Mouse (Mus musculus): Measurements from ENCODE around the gene Tnrc18. TPM values are rescaled to one million over a fixed set of nuclear protein-coding genes. Genes with fewer than 3 reads are reported as not detected.

The Tnrc18 gene
- total RNA-seq, 1 experiment from 2014 or later: 17.5 TPM

DNA sequence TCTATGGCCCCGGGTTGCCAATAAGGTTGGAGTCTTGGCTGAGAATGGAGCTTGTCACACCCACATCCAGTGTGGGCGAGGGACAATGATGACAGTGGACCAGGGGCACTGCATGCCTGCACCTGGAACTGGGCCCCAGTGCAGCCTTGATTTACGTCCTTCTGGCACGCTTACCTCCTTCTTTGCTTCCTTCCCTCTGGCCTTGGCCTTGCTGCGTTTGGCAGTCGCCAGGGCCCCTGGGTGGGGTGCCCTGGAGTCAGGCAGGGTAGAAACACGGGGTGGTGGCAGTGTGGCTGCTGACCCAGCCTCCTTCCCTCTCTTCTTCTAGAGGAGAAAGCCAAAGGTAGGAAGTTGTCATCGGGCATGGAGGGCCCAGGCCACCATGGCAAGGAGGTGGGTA lies 77.5 kb downstream of the Tnrc18 start:
- ATAC-seq (replicated peaks; ENCODE audit: low read depth, poor library complexity, severe bottlenecking): no peak

DNA sequence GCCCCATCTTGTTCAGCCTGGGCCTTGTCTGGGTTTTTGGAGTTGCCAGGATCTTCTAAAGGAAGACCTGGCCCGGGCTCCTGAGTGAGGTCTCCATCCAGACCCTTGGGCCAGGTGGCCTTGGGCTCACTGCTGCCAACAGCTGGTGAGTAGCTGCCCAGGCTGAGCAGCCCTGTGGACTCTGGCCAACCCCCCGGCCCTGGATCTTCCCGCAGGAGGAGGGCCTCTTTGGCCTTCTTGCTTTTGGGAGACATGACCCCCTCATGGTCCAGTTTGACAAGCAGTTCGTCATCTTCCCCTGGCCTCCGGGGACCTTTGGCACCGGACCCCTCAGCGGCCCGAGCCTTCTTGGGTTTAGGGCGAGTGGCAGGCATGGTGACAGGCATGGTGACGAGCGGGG lies 85.5 kb downstream of the Tnrc18 start:
- no peak for ATAC-seq (replicated peaks; ENCODE audit: low read depth, poor library complexity, severe bottlenecking)

DNA sequence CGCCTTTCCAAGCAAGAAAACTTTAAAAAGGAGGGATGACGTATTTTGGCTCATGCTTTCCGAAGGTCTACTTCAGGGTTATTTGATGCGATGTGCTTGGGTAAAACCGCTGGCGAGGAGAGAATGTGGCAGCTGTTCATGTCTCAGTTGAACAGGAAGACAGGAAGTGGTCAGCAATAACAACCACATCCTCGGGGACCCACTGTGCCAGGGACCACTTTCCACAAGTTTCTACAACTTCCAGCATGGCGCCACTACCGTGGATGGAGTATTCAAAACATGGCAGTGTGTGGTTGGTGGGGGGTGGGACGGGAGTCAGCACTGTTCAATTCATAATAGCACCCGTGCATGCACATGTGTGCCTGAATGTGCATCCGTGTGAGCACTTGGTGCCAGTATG lies 87.2 kb downstream of the Tnrc18 start:
- ATAC-seq (replicated peaks; ENCODE audit: low read depth, poor library complexity, severe bottlenecking): peak; percentile 53; the same call in 1 of the 2 replicates

DNA sequence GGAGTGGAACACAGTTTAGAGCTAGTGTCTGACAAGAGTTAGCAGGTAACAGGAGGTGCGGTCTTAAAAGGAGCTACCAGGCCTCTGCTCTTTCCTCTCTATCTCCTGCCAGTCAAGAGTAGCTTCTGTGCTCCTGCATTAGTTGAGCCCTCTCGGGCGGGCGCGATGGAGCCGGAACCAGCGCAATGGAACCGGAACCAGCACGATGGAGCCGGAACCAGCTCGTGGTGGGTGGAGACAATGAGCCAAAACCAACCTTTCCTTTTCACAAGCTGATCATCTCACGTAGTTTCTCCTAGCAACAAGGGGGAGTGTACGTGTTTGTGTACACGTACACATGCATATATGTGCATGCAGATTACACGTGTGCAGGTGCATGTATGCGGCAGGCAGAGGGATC lies 89.2 kb downstream of the Tnrc18 start:
- no peak for ATAC-seq (replicated peaks; ENCODE audit: low read depth, poor library complexity, severe bottlenecking)

DNA sequence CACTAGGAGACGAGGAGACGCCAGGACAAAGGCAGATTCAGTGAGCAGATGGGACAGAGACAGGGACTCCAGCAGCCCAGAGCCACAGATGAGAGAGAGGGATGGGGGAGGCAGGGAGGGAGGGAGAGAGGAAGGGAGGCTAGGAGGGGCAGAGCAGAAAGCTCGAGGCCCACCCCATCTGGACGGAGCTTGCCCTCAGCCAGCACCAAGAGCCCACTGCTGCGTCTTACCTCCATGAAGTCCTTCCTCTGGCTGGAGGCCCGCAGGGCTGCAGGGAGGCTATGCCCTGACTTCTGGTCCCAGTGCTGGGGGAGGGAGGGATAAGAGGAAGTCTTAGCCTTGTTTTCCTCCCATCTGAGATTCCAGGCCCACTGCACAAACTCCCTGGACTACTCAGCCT lies 90.7 kb downstream of the Tnrc18 start:
- ATAC-seq (replicated peaks; ENCODE audit: low read depth, poor library complexity, severe bottlenecking): no peak

DNA sequence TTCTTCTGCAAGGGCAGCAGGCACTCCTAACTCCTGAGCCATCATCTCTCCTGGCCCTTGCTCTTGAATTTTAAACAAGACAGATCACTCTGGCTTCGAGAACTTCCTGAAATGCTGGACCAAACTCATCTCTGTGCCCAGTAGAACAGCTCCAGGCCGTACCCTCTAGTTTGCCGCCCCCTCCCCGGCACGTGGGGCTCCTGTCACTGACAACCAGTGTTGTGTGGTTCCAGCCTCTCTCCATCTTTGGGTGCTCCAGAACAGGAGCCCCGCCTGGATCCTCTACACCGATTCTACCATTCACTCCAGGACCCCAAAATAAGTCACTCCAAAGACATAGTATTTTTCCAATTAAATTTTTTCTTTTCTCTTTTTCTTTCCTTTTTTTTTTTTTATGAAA lies 93.2 kb downstream of the Tnrc18 start:
- no peak for ATAC-seq (replicated peaks; ENCODE audit: low read depth, poor library complexity, severe bottlenecking)

DNA sequence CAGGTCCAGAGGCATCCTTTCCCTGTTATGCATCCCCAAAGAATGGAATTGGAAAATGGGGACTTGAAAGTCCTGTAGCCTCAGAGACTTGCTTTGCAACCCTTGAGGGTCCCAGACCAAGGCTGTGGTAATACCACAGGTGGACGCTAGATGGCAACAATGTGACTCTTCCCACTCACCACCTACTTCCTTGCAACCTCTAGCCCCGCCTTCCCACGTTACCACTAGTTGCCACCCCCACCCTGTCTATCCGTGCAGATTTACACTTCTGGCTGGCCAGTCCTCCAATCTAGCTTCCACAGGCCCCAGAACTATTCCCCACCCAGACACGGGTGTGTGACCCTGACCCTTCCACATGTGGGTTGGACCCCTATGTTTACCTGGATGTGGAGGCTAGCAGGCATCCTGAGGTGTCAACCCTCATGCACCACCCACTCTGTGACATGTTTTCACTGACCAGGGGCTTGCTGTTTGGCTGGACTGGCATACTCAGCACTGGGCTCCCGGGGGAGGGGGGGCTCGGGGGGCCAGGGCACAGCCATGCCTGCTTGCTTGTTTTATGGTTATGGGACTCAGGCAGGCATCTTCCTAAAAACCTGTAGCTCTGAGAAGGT lies 93.8 kb downstream of the Tnrc18 start:
- ATAC-seq (replicated peaks; ENCODE audit: low read depth, poor library complexity, severe bottlenecking): peak; percentile 97

DNA sequence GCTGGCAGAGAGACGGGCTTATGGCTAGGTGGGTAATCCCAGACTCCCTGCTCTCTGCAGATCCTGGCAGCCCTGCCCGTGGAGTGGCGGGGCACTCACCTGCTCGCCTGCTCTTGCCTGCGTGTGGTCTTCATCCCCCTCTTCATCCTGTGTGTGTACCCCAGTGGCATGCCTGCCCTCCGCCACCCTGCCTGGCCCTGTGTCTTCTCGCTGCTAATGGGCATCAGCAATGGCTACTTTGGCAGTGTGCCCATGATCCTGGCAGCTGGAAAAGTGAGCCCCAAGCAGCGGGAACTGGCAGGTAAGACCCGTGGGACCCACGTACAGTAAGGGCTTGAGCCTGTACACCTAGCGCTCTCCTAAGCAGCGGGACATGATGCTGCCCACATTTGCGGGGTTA lies 97.6 kb downstream of the Tnrc18 start:
- no peak for ATAC-seq (replicated peaks; ENCODE audit: low read depth, poor library complexity, severe bottlenecking)

DNA sequence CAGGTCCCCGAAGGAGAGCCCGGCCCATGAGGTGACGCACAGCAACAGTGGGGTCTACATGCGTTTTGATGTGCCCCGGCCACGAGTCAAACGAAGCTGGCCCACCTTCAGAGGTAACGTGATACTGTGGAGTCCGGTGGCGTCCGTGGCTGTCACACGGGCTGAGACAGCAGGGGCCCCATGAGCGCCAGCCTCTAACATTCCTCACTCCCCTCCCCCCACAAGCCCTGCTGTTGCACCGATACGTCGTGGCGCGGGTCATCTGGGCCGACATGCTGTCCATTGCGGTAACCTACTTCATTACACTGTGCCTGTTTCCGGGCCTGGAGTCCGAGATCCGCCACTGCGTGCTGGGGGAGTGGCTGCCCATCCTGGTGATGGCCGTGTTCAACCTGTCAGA lies 99.0 kb downstream of the Tnrc18 start:
- no peak for ATAC-seq (replicated peaks; ENCODE audit: low read depth, poor library complexity, severe bottlenecking)

DNA sequence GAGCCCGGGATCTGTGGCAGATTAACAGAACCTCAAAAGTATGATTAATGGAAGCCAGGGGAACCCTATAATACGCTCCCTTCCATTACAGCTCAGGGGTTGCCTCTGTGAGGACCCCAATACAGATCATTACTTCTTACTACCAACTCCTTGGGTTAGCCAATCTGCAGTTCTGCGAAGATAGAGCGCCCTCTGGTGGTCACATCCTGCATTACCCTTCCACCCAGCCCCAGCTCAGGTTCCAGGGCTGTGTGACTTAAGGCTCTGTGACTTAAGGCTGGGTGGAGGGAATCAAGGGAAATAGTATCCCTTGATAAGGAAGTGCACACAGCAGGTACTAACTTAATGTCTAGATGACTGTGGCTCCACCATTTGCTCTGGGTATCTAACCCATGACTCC lies 99.4 kb downstream of the Tnrc18 start:
- ATAC-seq (replicated peaks; ENCODE audit: low read depth, poor library complexity, severe bottlenecking): peak; percentile 77

DNA sequence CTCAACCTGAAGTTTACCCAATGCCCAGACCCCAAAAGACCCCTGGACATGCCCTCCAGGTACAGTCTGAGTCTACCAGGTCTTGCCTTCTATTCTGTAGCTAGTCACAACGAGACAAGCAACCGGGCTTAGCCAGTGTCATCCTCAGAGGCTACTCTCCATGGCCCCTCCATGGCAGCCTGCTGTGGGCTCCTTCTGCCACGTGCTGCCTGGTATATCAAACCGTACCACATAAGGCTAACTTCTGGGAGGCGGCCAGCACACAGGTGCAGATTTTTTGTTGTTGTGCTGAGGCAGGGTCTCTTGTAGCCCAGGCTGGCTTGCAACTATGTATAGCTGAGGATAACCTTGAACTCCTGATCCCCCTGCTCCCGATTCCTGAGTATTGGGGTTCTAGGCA lies 101.4 kb downstream of the Tnrc18 start:
- ATAC-seq (replicated peaks; ENCODE audit: low read depth, poor library complexity, severe bottlenecking): no peak

DNA sequence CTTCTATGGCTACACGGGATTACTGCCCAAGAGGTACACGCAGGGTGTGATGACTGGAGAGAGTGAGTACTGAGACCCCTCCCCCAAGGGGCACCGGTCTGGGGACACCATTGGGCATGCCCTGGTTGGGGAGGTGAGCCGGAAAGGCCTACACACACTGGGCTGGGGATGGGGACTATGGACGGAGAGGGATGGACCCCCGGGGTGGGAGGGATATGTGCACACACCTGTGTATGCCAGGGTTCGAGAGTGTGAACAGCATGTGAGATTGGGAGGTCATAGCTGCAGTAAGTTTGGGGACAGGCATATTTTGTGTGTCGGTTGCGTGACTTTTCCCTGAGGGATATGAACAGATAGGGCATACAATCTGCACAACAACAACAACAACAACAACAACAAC lies 102.4 kb downstream of the Tnrc18 start:
- no peak for ATAC-seq (replicated peaks; ENCODE audit: low read depth, poor library complexity, severe bottlenecking)

DNA sequence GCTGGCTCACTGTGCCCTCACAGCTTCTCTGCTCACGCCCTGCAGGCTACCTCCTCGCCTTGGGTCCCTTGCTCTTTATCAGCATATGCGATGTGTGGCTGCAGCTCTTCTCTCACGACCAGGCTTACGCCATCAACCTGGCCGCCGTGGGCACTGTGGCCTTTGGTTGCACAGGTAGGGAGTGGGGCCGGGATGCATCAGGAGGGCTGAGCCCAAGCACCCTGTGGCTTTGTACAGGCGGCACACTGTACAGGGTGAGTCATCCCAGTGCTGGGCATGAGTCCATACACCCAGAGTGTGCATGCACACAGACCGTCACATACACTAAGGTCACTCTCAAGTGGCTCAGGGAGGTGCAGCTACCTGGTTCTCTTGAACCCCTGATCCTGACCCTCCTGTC lies 103.5 kb downstream of the Tnrc18 start:
- no peak for ATAC-seq (replicated peaks; ENCODE audit: low read depth, poor library complexity, severe bottlenecking)

DNA sequence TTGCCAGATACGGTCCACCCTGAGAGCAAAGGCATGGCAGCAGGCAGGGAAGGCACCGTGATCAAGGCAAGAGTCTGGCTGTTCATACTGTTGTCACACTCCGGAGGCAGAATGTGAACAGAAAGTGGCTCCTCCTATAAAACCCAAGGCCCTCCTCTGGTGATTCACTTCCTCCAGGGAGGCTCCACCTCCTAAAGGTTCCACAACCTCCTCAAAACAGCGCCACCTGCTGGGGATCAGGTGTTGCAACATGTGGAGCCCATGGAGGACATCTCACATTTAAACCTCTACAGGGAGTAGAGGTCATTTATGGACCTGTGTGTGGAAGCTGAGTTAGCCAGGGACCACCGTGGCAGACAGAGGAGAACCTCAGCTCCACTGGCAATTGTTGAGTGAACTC lies 105.1 kb downstream of the Tnrc18 start:
- ATAC-seq (replicated peaks; ENCODE audit: low read depth, poor library complexity, severe bottlenecking): no peak

DNA sequence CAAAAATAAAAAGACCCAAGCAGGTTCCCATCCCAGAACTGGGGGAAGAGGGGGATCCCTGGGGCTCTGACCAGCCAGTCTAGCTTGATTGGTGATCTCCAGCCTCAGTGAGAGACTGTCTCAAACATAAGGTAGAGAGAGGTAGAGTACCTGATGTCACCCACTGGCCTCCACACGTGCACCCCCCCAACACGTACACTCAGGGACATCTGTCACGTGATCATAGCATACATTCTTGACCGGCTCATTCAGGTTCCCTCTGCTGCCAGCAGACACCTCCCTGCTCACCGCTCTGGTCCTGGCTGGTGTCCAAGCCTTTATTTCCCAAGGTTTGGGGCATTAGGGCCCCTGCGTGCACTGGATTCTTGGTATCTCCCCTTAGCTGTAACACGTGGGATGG lies 108.0 kb downstream of the Tnrc18 start:
- ATAC-seq (replicated peaks; ENCODE audit: low read depth, poor library complexity, severe bottlenecking): no peak

DNA sequence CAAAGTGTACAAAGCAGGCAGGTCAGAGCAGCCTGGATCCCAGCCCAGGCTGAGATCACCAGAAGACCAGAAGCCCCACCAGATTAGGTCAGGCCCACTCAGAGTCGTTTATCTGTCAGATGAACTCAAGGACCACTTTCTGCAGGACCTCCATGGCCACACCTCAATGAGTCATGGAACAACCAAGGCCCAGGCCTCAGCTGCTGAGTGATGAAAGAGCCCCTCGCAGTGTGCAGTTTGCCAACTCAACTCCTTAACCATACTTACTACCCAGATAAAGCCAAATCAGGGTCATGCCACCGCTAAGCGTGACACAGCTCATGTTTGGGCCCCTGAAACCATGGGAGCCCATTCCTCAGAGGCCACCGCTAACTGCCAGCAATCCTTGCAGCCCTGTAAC lies 109.8 kb downstream of the Tnrc18 start:
- no peak for ATAC-seq (replicated peaks; ENCODE audit: low read depth, poor library complexity, severe bottlenecking)

DNA sequence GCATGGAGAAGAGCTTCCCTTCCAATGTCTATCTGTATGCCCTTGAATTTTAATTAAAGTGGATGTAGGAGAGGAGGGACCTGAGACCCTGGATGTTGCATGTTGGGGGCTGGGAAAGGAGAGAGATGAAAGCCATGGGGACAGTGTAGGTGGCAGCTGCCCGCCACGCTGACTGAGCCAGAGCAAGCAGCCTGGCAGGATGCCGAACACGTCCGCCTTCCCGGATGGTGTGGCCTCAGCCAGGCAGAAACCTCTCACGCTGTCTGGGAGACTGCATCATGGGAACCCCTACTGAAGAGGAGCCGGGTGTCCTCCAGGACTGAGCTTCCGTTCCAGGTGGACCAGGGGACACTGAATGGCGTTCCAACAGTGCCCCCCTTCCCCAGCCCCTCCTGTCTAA lies 113.9 kb downstream of the Tnrc18 start:
- ATAC-seq (replicated peaks; ENCODE audit: low read depth, poor library complexity, severe bottlenecking): no peak

DNA sequence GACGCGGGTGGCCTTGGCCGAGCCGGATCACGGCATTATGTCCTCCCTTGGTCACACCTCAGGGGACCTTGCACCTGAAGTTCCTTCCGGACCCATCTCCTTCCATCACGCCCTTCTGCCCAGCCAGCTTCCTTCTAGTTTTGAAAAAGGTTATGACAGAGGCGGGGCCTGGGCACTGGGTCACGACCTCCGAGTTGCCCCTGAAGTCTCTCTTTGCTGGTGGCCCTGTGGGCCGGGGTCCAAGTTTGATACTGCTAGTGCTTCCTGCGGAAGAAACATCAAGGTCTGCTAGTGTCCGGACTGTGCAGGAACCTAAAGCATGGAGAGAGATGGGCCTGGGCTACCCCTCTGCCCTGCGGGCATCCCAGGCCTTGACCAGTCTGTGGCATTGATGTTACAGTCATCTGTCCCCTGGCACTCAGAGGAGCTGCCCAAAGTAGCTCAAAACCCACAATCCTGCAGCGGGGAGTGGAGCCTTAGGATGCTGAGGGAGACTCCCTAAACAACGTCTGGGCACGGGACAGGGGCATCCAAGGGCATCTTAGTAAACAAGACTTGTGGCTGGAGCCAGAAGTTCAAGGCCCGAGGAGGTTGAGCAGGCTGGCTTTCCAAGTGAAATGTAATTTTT lies 114.8 kb downstream of the Tnrc18 start:
- no peak for ATAC-seq (replicated peaks; ENCODE audit: low read depth, poor library complexity, severe bottlenecking)

DNA sequence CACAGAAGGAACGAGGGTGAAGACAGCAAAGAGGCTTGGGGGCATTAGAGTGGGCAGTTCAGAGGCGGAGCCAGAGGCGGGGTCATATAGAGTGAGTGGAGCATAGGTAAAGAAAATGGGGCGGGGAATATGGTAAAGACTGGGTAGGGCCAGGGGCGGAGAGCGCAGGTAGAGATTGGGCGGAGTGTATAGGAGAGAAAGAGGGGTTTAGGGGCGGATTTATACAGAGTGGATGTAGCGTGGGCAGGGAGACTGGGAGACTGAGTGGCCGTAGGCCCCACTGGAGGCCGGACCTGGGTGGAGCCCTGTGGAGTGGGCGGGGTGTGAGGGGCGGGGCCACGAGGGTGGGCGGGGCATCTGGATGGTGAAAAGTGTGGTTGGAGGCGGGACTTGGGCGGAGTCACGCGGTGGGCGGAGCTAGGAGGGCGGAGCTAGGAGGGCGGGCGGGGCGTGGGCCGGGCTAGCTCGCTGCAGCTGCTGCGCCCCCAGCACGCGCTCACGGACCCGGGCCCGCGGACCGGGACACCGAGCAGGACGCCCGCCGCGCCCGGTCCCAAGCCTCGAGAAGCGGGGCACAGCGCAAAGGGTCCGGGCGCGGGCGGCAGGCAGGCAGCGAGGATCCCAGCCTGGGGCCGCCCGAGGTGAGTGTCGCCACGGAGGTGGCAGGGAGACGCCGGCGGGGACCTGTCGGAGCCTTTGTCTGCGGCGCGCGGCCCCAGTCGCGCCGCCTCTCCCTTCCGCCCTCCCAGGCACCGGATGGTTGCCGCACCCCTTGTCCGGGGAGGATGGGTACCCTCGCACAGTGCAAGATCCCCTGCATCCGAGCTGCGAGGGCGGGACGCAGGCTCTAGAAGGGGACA lies 115.6 kb downstream of the Tnrc18 start:
- peak; percentile 70 for ATAC-seq (replicated peaks; ENCODE audit: low read depth, poor library complexity, severe bottlenecking)

DNA sequence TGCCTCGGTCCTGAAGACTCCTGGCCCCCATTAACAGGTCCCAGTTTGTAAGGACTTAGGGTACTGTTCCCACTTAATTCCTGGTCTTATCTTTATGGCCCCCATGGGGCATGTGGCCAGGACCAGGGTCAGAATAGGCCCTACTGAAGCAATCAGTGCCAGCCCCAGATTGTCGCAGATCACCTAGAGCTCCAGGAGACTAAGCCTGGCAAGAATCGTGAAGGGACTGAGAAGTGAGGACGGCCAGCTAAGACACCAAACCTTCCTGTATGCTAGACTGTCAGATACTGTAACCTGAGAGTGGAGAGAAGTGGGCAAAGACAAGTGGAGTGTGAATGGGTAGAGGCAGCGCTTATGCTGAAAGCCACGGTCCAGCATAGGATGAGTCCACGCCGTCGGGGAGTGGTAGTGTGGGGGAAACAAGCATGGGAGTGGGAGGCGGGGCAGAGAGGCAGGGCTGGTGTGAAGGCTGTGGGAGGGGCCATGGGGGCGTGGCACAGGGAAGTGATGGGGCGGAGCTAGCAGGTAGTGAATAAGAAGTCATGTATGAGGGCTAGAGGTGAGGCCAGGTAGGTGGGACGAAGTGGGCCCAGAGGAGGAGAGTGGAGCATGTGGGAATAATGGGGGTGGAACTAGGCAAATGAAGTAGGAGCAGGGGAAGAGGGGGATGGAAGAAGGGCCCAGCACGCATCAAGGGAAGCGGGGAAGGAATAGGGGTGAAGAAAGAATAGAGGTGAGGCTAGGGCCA lies 116.4 kb downstream of the Tnrc18 start:
- peak; percentile 19; the same call in 1 of the 2 replicates for ATAC-seq (replicated peaks; ENCODE audit: low read depth, poor library complexity, severe bottlenecking)

DNA sequence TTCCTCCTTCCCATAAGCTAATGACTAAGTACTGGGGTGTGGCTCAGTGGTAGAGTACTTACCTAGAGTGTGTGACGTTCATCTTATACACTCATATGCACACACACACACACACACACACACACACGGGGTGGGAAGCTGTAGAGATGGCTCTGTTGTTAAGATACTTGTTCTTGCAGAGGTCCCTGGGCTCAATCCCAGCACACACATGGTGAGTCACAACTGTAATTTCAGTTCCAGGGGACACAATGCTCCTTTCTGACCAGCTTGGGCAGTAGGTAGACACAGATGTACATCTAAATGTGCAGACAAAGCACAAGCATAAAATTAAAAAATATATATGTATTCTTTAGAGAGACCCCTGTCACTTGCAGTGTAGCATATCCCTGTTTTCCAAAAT lies 119.7 kb downstream of the Tnrc18 start:
- ATAC-seq (replicated peaks; ENCODE audit: low read depth, poor library complexity, severe bottlenecking): no peak

Measured in common myeloid progenitor, adult 5-6 weeks (primary cell).